Mouse (Mus musculus) kidney, adult 2 months (tissue): ENCODE data around the gene Helq.

Experiments used
- CTCF ChIP-seq: fragments of 200-500 bp; conservative IDR thresholded peaks from 2 replicates; pipeline ENCODE4 v1.5.1; 2011; ENCODE audit warnings: low read depth, mild to moderate bottlenecking, control low read depth, low read length, moderate library complexity, mixed read lengths; ENCODE audit not compliant: insufficient read depth, insufficient read length
- POLR2A ChIP-seq: fragments of 200-500 bp; IDR thresholded peaks from one replicate; pipeline ENCODE4 v1.6.1; 2011; ENCODE audit warnings: low read depth, low read length, control low read depth

- TF ChIP-seq POLR2A (no peak), CTCF (no peak)
These were observed 39.5 kb upstream of the Helq start for GRCm38 (mm10) chr5:100837907-100838306.
